Mouse (Mus musculus) lung, adult 2 months (tissue): ENCODE results near the gene Hist3h2ba.

Source experiments
- CTCF ChIP-seq: fragments of 200-500 bp; IDR thresholded peaks from 2 replicates; pipeline ENCODE4 v1.5.1; 2011; ENCODE audit warnings: mild to moderate bottlenecking, low read length, control low read depth; ENCODE audit not compliant: insufficient read depth
- POLR2A ChIP-seq: fragments of 200-500 bp; IDR thresholded peaks from 2 replicates; pipeline ENCODE4 v1.6.1; 2011; ENCODE audit warnings: low read depth, mild to moderate bottlenecking, control low read depth, low read length, borderline replicate concordance; ENCODE audit errors: extremely low read depth

DNA sequence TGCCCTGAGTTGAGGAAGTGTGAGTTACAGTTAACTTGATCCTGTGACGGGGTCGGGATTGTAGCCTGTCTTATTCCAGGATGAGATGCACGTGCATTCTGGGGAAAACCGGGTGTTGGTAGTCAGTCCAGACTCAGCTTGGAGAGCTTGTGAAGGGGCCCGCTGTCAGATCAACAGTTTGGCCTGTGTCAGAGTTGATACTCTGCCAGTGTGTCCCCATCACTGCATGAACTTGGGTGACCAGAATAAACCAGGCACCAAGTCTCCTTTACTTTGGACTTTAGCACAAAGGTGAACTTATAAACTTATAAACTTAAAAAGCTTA is 29.9 kb downstream of the Hist3h2ba start:
- TF ChIP-seq CTCF, result no peak
- TF ChIP-seq POLR2A, result no peak
